Mouse (Mus musculus) CH12.LX (cell line): ENCODE measurements around the gene Serpine1. TPM values are rescaled to one million over a fixed set of nuclear protein-coding genes. Genes with fewer than 3 reads are reported as not detected.

Experiments used
- DNase-seq: peaks from one replicate; pipeline ENCODE4 v3.0.0-alpha.2; 2013; ENCODE audit errors: extremely low read depth
- H3K27ac ChIP-seq: 2 replicates; pipeline ENCODE4 v1.5.1; 2012; ENCODE audit warnings: low read depth, mild to moderate bottlenecking, control low read depth, moderate library complexity; ENCODE audit not compliant: insufficient read depth
- H3K27me3 ChIP-seq: replicated peaks from 2 replicates; pipeline ENCODE3; 2012; ENCODE audit warnings: inconsistent platforms
- H3K36me3 ChIP-seq, 2 experiments: replicated peaks in 1 of 2; 2 replicates each; pipeline versions ENCODE3 to v1.6.1; 2012; ENCODE audit warnings: inconsistent platforms in 1 of 2, low read length in 1 of 2, mild to moderate bottlenecking in 1 of 2, mixed read lengths in 1 of 2, moderate library complexity in 1 of 2; ENCODE audit not compliant: control insufficient read depth in 1 of 2, insufficient read depth in 1 of 2
- H3K4me1 ChIP-seq, 2 experiments: 2 replicates each; pipeline ENCODE4 v1.6.1; 2012; ENCODE audit warnings: inconsistent platforms in 1 of 2, moderate library complexity in 1 of 2; ENCODE audit not compliant: insufficient read depth in 2 of 2, control insufficient read depth in 1 of 2
- H3K4me2 ChIP-seq: 2 replicates; pipeline ENCODE4 v1.6.1; 2012; ENCODE audit warnings: low read depth, mild to moderate bottlenecking, control low read depth; ENCODE audit not compliant: poor library complexity, insufficient read depth, severe bottlenecking
- H3K4me3 ChIP-seq, 3 experiments: fragments of 150-350 bp in 1 of 3; sonication (generic) in 1 of 3; replicated peaks in 1 of 3; 2 replicates each; pipeline versions ENCODE3 to v1.5.1; 2011 to 2012; ENCODE audit warnings: low read depth in 2 of 3, low read length in 2 of 3, mild to moderate bottlenecking in 2 of 3, moderate library complexity in 2 of 3, control low read depth in 1 of 3, improper control_type of control experiment in 1 of 3, inconsistent platforms in 1 of 3, mixed read lengths in 1 of 3; ENCODE audit not compliant: poor library complexity in 1 of 3
- H3K79me2 ChIP-seq: replicated peaks from 2 replicates; pipeline ENCODE4 v1.6.1; 2012; ENCODE audit warnings: mild to moderate bottlenecking, moderate library complexity; ENCODE audit not compliant: control insufficient read depth, poor library complexity, insufficient read depth, severe bottlenecking; ENCODE audit errors: extremely low read depth
- H3K9ac ChIP-seq: 2 replicates; pipeline ENCODE4 v1.6.1; 2012; ENCODE audit warnings: low read depth, mild to moderate bottlenecking, control low read depth, moderate library complexity; ENCODE audit not compliant: insufficient read depth
- H3K9me3 ChIP-seq: replicated peaks from 2 replicates; pipeline ENCODE3; 2012; ENCODE audit warnings: low read length, inconsistent platforms, mixed read lengths
- BHLHE40 ChIP-seq: IDR thresholded peaks from 2 replicates; pipeline ENCODE4 v1.6.1; 2011; ENCODE audit warnings: mild to moderate bottlenecking, low read depth, low read length, improper control_type of control experiment
- CTCF ChIP-seq, 2 experiments: IDR thresholded peaks in 1 of 2; conservative IDR thresholded peaks in 1 of 2; 2 replicates each; pipeline ENCODE4 v1.5.1; 2011 to 2012; ENCODE audit warnings: low read depth in 2 of 2, low read length in 2 of 2, improper control_type of control experiment in 1 of 2, inconsistent platforms in 1 of 2, mild to moderate bottlenecking in 1 of 2, moderate library complexity in 1 of 2
- E2F4 ChIP-seq: IDR thresholded peaks from 2 replicates; pipeline ENCODE4 v1.6.1; 2011; ENCODE audit warnings: low read depth, low read length, improper control_type of control experiment; ENCODE audit not compliant: insufficient replicate concordance
- EP300 ChIP-seq: IDR thresholded peaks from 2 replicates; pipeline ENCODE4 v1.6.1; 2011; ENCODE audit warnings: low read length, improper control_type of control experiment
- ETS1 ChIP-seq: conservative IDR thresholded peaks from 2 replicates; pipeline ENCODE4 v1.6.1; 2012; ENCODE audit warnings: low read depth, mild to moderate bottlenecking, inconsistent platforms, low read length, improper control_type of control experiment, moderate library complexity
- GABPA ChIP-seq: IDR thresholded peaks from 2 replicates; pipeline ENCODE4 v1.6.1; 2012; ENCODE audit warnings: low read depth, low read length, improper control_type of control experiment, inconsistent platforms; ENCODE audit not compliant: insufficient replicate concordance
- JUN ChIP-seq: IDR thresholded peaks from 2 replicates; pipeline ENCODE4 v1.6.1; 2011; ENCODE audit warnings: low read depth, mild to moderate bottlenecking, low read length, improper control_type of control experiment, moderate library complexity; ENCODE audit not compliant: insufficient read depth
- JUND ChIP-seq: conservative IDR thresholded peaks from 2 replicates; pipeline ENCODE4 v1.6.1; 2011; ENCODE audit warnings: low read depth, low read length, improper control_type of control experiment
- MEF2A ChIP-seq: IDR thresholded peaks from 2 replicates; pipeline ENCODE4 v1.6.1; 2014; ENCODE audit warnings: low read depth, mild to moderate bottlenecking, inconsistent platforms, low read length, improper control_type of control experiment, borderline replicate concordance
- MXI1 ChIP-seq: IDR thresholded peaks from 2 replicates; pipeline ENCODE4 v1.6.1; 2011; ENCODE audit warnings: mild to moderate bottlenecking, low read depth, low read length, improper control_type of control experiment
- MYC ChIP-seq: IDR thresholded peaks from 2 replicates; pipeline ENCODE4 v1.6.1; 2011; ENCODE audit warnings: low read depth, mild to moderate bottlenecking, improper control_type of control experiment, low read length
- POLR2A ChIP-seq: IDR thresholded peaks from 2 replicates; pipeline ENCODE4 v1.6.1; 2011; ENCODE audit warnings: low read depth, mild to moderate bottlenecking, improper control_type of control experiment, low read length
- RCOR1 ChIP-seq: conservative IDR thresholded peaks from 2 replicates; pipeline ENCODE4 v1.6.1; 2012; ENCODE audit warnings: low read depth, mild to moderate bottlenecking, inconsistent platforms, low read length, improper control_type of control experiment
- TBP ChIP-seq: conservative IDR thresholded peaks from 2 replicates; pipeline ENCODE4 v1.6.1; 2011; ENCODE audit warnings: low read depth, low read length, improper control_type of control experiment
- TCF12 ChIP-seq: IDR thresholded peaks from 2 replicates; pipeline ENCODE4 v1.6.1; 2014; ENCODE audit warnings: low read depth, mild to moderate bottlenecking, inconsistent platforms, low read length, improper control_type of control experiment
- UBTF ChIP-seq: IDR thresholded peaks from 2 replicates; pipeline ENCODE4 v1.6.1; 2012; ENCODE audit warnings: low read depth, mild to moderate bottlenecking, inconsistent platforms, low read length, improper control_type of control experiment, moderate library complexity
- USF2 ChIP-seq: conservative IDR thresholded peaks from 2 replicates; pipeline ENCODE4 v1.6.1; 2011; ENCODE audit warnings: low read depth, low read length, improper control_type of control experiment
- ZMIZ1 ChIP-seq: IDR thresholded peaks from 2 replicates; pipeline ENCODE4 v1.6.1; 2012; ENCODE audit warnings: low read depth, mild to moderate bottlenecking, inconsistent platforms, low read length, improper control_type of control experiment
- dilution Hi-C: fragments of 300-500 bp; cut with MboI; formaldehyde crosslinking; loops from 2 replicates; pipeline ENCODE4 v1.14.3; 2020; ENCODE audit warnings: low sequenced_read_pairs; ENCODE audit not compliant: extremely low pct_unique_long_range_greater_than_20kb, extremely low pct_ligation_motif_present
- in situ Hi-C: fragments of 300-500 bp; cut with MboI; formaldehyde crosslinking; loops from 3 replicates; pipeline ENCODE4 v1.14.3; 2019; ENCODE audit warnings: low sequenced_read_pairs, low pct_ligation_motif_present, low pct_unique_long_range_greater_than_20kb, mixed read lengths
- polyA plus RNA-seq: library from polyadenylated mRNA; unstranded; fragments of >175 nt; gene quantifications from 2 replicates; pipeline ENCODE4 v1.2.1, GENCODE M21; 2012; ENCODE audit warnings: low read depth; ENCODE audit not compliant: insufficient read length
- total RNA-seq, 2 experiments: library from RNA; depleted of rRNA; stranded (reverse); fragments of 300-350 nt in 1 of 2; fragments of >200 nt in 1 of 2; gene quantifications; 2 replicates each; pipeline ENCODE4 v1.2.3; 2012 to 2014

The Serpine1 gene
- total and polyA plus RNA-seq, 3 experiments = 0.51 to 1.8 (median 0.61) TPM

DNA sequence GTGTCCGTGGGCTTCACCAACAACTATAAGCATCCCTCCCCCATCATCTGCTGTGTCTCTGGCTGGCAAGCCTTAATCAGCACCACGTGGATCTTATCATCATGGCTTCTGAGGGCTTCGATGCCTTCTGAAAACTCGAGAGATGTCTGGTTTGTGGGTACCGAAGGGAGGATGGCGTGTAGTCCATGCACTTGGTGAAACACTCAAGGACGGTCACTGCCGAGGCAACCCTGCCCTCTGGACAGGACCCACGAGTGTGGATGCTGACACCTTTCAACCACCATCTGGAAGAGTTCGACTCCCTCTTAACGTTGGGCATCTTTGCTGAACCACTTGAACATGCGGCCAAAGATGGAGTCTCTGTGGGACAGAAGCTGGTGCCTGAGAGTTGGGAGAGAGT, 38.8 kb upstream of the Serpine1 start:
- H3K4me1 ChIP-seq = peaks cover 5 to 19% of the 10 kb centered on the region in 2 experiments
- peaks cover 36 to 57% of the 10 kb centered on the region in 2 experiments for H3K36me3 ChIP-seq
- no peak for DNase-seq
- H3K9me3 ChIP-seq = peaks cover 37% of the 10 kb centered on the region
- no peak overlapping the region for H3K4me2 ChIP-seq
- H3K27ac ChIP-seq = no peak overlapping the region
- H3K27me3 ChIP-seq = no peaks in the 10 kb centered on the region
- H3K4me3 ChIP-seq = no peak overlapping the region
- H3K79me2 ChIP-seq = peaks cover 7% of the 10 kb centered on the region
- dilution Hi-C loops = no loop called here
- TF ChIP-seq BHLHE40 (no peak), MEF2A (no peak), UBTF (no peak), ETS1 (no peak), GABPA (no peak), TBP (no peak), CTCF (conservative IDR thresholded peaks at IDR 0.05 in 1 of 2, IDR thresholded peaks at IDR 0.05 in 1 of 2; ENCODE audit: low read depth in 2 of 2, low read length in 2 of 2) (no peak), USF2 (no peak)
- H3K9ac ChIP-seq = no peak overlapping the region
- in situ Hi-C loops = loop anchor here (10.0 kb wide), 3 partner anchors 46 to 186 kb away; partner anchors contain the start of gene Vgf

DNA sequence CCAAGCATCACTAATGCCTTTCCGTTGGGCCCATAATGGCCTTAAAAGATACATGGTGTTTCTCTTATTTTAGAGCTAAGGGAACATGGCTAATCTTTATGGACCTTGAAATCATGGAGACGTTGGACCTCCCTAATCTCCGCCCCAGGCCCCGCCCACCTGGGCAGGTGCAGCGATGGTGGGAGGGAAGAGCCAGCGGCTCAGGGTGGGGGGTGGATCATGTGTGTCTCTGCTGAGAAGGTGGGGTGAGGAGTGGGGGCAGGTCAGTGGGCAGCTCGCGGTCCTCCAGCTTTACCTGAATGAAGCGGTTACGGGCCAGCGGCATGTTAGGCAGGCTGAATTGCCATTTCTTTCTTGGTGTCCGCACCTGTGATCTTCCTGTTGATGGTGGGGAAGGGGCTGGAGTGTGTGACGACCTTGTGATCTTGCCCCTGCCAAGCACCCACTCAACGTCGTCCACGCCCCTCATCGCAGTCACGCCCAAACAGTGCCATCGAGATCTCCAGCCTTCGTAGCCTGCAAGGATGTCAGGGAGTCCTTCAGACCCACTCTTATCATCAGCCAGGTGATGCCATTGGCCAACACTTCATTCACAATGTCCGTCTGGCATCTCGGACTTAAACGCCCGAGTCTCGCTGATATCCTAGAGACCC, 38.0 kb upstream of the Serpine1 start:
- in situ Hi-C loops (loop anchor here (10.0 kb wide), 3 partner anchors 45 to 185 kb away; partner anchors contain the start of gene Vgf), dilution Hi-C loops (no loop called here)
- Histone ChIP-seq H3K27ac (no peak overlapping the region), H3K4me1 (peaks cover 3 to 16% of the 10 kb centered on the region in 2 experiments), H3K27me3 (no peaks in the 10 kb centered on the region), H3K79me2 (no peaks in the 10 kb centered on the region), H3K4me2 (no peak overlapping the region)
- TF ChIP-seq RCOR1 (no peak), JUND (no peak), CTCF (conservative IDR thresholded peaks at IDR 0.05 in 1 of 2, IDR thresholded peaks at IDR 0.05 in 1 of 2; ENCODE audit: low read depth in 2 of 2, low read length in 2 of 2) (no peak), EP300 (no peak), MYC (no peak), ETS1 (no peak), TCF12 (no peak), MXI1 (no peak), JUN (no peak), GABPA (no peak), MEF2A (no peak), ZMIZ1 (no peak), POLR2A (no peak), E2F4 (no peak), UBTF (no peak), TBP (no peak)
- TF ChIP-seq, all 38 proteins: peak for 0
- Histone ChIP-seq H3K9me3 (peaks cover 37% of the 10 kb centered on the region), H3K36me3 (peaks cover 35 to 64% of the 10 kb centered on the region in 2 experiments), H3K4me3 (no peak overlapping the region), H3K9ac (no peak overlapping the region)
- DNase-seq = no peak
